Mouse (Mus musculus) brain, adult 2 months (tissue): ENCODE measurements around the gene Rpa1.
"Not testable (repeated sequence)": the region's sequence is repeated elsewhere in the genome, so short reads cannot be mapped to it uniquely, and the experiment has no call there.

Experiments used
- DNase-seq: peaks from one replicate; pipeline ENCODE4 v3.0.0; 2011; ENCODE audit warnings: low read depth, low spot score

Rpa1 gene

DNA sequence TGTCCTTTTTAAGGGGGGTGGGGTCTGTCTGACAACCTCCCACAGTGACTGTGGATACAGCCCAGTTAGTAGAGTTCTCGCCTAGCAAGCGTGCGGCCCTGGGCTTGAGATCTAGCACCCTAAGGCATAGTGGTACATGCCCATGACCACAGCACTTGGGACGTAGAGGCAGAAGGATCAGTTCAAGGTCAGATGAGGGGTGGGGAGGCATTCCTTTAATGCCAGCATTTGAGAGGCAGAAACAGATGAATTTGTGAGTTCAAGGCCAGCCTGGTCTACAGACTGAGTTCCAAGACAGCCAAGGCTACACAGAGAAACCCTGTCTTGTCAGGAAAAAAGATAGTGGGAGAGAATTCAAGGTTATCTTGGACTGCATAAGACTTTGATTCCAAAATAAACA is 61.3 kb downstream of the Rpa1 start:
- DNase-seq = no peak

DNA sequence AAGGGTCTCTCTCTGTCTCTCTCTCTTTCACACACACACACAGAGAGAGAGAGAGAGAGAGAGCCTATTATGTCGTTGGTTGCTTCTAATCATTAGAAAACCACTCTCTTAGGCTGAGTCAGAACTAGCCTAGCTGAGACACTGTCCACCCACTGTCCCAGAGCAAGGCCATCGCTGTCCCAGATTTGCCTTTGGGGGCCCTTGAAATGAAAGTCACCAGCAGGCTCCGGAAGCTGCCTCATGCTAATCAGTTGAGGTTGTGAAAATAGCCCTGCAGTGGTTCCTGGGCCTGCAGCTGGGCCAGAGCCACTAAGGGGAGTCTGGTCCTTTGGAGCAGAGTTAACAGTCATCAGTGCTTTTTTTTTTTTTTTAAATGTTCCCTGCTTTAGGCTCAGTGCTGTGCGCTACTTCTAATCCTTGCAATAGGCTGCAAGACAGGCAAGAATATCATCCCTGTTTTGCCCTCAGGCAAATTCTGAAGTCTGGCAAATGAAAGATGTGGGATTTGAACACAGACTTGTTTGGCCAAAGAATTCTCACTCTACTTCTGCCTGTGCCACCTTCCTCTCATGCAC is 62.1 kb downstream of the Rpa1 start:
- DNase-seq = no peak

DNA sequence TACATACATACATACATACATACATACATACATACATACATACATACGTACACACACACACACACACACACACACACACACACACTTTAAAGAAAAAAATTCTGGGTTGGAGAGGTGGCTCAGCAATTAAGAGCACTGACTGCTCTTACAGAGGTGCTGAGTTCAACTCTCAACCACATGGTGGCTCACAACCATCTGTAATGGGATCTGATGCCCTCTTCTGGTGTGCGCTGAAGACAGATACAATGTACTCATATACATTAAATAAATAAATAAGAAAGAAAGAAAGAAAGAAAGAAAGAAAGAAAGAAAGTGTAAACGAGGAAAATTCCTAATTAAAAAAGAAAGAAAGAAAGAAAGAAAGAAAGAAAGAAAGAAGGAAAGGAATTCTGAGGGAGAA is 64.3 kb downstream of the Rpa1 start:
- DNase-seq = not testable (repeated sequence)

DNA sequence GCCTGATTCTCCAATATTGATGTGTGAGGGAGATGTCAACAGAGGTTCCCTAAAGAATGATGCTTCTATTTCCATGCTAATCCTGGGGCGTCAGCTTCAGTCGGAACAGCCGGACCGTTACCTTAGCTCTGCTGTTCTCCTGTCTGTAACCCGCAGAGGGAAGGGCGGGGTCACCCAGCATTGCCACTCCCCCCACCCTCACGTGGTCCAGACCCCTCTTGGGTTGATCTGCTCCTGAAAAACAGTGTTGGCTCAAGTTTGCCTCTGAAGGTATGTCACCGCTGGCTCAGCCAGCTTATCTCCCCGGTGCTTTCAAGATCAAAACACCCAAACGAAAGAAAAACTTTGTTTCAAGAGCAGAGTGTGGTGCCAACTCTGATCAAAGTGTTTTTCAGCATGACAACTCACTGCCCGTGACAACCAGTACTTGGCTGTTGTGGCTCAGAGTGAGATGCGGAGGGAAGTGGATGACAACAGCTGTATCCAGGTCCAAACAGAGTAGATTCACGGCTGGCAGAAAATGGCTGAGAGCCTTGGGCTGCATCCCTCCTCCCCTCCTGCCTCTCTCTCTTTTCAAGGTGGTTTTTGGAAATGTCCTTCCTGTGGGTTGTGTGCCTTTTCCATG is 65.5 kb downstream of the Rpa1 start:
- DNase-seq = no peak

DNA sequence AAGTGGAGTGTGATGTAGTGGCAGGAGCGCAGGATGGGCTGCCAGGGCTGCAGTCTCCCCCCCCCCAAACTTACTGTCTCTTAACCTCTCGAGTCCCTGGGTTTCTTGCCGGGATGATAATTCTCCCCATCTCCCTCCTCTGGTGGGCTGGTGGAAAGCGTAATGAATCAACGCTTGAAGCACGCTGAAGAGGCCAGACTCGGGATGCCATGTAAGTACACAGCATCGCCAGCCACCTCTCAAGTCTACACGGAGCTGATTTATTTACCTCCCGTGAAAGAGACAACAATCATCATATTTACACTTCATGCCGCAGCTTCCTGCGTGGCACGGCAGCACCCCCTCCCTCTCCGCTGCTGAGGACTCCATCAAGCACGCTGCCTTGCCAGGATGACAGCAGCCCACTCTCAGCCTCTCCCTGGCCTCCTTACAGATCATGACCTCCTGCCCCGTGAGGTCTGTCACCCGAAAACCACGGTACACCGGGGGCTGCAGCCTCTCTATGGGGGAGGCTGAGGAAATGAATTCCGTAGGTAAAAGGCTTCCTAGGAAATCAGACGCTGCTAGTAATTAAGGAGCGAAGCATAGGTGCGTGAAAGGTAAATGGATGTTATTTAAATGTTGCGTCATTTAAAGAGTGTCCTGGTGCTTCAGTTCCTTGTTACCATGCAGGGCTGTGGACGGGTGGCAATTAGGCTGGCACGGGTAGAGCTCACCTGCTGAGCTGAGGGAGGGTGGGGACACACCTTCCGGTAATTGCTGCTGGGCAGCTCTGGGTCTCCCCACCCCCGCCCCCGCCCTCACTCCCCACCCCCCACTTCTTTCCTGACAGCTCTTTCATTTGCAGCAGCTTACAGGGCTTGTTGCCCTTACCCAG is 66.5 kb downstream of the Rpa1 start:
- DNase-seq = no peak

DNA sequence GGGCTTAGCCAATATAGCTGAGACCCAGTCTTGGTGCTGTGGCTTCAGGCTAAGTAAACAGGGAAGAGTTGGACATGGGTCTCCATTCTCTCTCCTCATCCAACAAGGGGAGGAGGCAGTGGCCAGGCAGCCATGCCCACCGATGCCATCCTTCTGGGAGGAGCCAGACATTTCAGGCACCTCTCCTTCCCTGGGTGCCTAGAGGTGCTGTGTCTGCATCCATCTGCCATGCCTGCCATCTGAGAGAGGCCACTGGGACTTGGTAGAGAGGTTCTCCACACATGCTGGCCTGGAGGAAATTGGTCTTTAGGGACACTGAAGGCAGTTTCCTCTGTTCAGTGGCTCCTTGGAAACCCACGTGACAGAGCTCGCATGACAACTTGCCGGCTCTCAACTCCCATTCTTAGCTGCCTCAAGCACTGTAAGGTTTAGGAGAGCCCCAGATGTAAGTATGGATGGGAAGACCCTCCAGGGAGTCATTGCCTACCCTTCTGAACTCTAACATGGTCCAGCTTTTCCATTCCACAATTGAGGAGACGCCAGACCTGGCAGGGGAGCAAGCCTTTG is 67.6 kb downstream of the Rpa1 start:
- DNase-seq = no peak

DNA sequence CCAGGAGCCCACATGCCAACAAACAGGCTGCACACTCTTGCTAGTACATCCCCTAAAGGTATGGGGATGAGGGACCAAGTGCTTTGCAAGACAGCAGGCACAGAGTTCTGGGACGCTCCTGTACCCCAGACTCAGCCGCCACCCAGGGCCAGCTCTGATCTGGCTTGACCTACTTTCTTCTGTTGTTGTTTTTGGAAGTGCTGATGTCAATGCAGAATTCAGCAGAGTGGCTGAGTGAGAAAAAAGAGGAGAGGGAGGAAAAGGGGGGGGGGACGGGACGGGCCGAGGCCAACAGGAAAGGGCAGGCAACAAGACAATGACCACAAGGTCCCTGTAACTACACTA is 68.1 kb downstream of the Rpa1 start:
- peak; percentile 50 for DNase-seq

DNA sequence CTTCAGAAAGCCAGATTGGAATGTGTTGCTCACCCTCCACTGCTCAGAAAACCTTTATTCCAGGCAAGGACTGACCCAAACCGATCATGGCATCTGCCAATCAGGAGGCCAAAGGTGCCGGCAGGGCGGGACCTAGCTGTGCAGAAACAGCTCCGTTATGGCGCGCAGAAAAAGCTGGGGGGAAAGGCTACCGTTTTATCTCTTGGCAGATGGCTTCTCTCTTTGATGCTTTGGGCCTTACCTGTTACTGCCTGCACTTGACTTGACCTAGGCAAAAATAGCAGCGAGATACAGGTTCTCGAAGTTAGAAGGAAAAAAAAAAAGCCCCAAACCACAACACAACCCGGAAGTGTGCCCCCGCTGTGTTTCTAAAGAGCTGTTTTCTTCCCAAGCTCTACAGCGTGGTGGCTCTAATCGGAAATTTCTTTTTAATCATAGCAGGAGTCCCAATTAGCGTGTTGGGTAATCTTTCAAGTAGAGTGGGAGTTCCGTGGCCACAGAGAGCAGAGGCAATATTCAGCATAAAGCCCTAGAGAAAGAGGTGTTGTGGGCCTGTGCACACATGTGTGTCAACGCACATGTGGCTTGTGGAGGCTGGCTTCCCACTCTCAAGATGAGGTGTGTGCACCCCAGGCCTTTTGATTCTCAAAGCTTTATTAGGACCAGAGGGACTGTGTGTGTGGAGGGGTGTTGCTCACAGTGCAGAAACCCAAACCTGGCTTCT is 68.6 kb downstream of the Rpa1 start:
- DNase-seq = peak; percentile 45

DNA sequence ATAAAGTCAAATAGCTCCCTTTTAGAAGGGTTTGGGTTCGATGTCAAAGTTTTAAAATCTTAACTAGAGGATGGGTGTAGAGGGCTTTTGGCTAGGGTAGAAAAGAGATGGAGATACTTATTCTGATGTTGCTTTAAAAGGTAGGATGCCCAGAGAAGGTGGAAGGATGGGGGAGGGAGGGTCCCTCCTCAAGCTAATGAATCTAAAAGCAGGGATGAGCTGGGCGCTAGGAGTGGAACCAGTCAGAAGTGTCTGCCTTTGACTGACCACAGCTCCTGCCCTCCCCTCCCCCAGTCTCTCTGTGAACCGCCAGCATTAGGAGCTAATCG is 69.1 kb downstream of the Rpa1 start:
- no peak for DNase-seq

DNA sequence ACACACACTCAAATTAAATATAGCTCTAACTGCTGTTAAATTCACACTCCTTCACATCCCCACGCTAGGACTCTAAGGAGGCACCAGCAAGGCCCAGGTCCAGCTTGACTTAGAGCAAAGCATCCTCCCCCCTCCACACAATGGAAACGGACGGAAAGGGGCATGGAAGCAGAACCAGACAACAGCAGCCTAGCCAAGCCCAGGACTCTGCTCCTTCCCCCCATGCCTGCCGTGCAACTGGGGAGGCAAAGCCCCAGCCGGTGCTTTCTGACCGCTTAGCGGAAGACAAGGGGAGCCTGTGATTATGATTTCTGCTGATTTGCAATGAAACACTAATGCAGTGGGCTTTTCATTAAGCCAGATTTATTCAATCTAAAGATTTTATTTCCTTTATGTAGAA is 70.0 kb downstream of the Rpa1 start:
- DNase-seq = no peak

DNA sequence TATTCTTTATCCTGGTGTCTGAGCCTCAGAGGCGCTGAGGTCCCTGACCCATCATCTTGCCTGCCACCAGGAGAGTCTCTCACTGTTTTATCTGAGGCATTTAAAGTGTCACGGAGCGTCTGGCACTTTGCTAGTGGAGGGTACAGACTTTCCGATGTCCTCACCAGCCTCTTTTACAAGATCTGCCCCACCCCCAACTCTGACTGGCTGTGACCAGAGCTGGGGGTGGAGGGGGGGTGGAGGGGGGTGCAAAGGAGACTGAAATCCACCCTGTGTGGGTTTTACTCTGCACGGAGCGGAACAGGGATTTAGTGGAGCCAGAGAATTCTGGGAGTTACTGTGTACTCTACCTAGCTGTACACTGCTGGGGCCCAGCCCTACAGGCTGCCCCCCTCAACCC is 73.1 kb downstream of the Rpa1 start:
- DNase-seq = no peak

DNA sequence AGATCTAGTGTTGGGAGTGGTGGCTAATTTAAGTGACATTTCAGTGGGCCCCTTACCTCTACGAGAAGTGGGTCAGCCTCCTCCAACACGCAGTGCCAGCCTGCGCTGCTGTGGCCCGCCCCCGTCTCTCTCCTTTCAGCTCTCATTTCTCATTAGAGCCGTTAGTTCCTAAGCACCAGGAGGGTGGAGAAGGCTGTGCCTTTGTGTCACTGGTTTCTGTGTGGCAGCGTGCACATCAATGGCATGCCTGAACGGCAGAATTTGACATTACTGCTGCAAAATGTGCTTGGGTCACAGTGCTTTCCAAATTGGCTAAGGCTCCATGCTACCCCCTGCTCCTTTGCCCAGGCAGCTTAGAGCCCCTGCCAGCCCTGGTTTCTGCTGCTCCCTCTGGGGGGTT is 74.7 kb downstream of the Rpa1 start:
- DNase-seq = peak; percentile 69

DNA sequence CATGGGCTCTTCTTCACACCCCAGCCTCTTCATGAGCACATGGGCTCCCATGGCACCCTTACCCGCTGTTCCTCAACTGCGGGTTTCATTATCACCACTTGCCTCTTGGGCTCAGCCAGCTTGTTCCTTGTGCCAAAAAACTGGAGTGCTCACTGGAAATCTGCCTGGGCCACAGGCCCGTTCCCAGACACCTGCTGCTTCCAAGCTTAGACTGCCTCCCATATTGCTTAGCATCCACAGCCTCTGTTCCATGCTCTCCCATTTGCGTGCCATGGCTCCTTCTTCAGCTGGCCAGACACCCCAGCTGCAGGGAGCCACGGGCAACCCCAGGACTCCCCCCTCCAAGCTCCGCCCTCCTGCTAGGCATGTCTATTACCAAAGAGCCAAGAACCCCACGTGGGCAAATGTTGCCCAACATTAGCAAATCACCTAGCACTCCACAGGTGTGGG is 77.1 kb downstream of the Rpa1 start:
- peak; percentile 91 for DNase-seq

DNA sequence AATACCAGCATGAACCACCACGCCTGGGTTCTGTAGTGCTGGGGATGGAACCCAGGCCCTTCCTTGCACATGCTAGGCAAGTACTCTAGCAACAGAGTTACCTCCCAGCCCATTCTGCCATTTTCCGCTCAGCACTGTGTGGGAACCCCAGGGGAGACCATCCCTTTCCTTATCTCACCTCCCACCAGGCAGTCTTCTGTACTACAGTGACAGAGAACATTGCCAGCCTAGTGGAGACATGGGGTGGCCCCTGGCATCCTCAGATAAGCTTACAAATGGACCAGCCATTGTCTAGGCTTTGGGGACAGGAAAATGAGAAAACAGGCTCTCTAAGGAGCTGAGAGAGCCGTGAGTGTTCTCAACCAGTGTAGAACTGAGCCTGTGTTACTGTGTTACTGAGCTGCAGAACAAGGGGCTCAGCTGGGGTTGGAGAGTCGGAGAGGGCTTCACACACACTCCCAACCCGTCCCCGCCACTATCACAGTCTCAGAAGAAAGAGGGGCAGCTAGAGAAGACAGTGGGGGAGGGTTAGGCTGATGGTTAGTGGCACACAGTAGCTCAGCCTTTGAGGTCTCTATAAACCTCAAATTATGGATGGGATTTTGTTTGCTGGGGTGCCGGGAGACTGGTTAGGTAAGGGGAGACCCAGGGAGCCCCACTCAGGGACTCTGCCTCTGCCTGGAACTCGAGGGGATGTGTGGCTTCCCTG is 77.7 kb downstream of the Rpa1 start:
- no peak for DNase-seq

DNA sequence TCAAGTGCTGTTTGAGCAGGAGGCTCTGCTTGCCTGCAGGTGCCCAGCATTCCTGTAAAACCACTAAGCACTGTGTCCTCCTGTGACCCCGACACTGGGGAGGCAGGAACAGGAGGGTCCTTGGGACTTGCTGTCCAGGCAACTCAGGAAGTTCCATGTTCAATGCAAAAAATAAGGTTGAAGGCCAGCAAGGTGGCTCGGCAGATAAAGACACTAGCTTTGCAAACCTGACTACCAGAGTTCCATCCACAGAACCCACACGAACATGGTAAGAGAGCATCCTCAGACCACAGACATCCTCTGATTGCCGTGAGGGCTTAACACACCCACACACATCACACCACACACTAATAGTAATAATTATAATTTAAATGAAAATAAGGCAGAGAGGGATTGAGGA is 78.9 kb downstream of the Rpa1 start:
- no peak for DNase-seq

DNA sequence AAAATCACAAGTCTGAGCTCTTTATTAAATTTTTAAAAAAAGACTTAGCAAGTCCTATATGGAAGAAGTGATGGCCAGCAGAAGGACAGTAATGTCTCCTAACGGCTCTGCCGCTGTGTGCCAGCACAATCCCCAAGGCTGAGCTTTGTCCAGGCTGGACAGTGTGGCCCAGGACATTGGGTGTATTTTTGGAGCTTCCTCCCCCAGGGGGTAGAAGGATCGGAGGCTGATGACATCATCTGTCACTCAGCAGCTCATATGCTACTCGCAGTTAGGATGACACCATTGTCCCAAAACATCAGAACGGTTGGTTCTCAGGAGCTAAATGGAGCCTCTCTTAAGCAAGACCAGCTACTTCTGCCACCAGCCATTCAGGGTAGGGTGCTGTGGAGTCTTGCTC is 79.6 kb downstream of the Rpa1 start:
- DNase-seq = peak; percentile 79

DNA sequence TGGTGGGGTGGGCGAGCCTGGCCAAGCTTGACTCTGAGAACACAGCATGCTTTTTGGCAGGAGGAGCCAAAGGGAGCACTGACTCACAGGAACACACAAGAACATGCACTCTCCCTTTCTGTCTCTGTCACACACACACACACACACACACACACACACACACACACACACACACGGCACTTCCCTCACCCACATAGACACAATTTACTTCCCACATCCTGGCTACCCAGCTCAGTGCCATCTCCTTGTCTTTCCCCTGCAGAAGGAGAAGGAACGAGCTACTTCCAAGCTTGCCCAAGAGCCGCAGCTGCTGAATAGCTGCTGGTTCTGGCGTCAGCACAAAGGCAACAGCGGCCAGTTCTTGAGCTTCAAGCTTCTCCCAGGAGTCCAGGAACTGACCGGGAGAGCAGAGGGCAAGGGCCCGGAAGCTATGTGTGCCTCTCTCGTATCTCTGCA is 80.3 kb downstream of the Rpa1 start:
- DNase-seq = peak; percentile 87

DNA sequence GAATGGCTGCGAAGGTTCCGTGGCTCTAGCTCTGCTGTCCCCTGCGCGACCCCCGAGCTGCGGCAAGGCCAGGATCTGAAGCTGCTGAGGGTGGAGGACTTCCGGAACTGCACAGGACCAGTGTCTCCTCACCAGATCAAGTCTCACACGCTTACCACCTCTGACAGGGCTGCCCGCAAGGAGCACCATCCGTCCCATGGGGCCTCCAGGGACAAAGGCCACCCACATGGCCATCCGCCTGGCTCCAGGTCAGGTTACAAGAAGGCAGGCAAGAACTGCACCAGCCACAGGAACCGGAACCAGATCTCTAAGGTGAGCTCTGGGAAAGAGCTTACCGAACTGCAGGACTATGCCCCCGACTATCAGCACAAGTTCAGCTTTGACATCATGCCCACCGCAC is 82.6 kb downstream of the Rpa1 start:
- no peak for DNase-seq

DNA sequence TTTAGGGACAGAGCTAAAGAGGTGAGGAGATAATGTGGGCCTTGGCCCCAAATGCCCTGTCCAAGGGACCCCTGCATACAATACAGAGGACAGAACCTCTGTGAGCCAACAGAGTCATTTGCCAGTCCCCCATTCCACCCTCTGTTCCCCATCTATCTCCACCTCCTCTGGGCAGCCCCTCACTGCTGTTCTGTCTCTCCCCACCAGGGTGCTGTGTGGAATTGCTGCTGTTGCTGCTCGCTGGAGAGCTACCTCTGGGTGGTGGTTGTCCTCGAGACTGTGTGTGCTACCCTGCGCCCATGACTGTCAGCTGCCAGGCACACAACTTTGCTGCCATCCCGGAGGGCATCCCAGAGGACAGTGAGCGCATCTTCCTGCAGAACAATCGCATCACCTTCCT is 83.6 kb downstream of the Rpa1 start:
- no peak for DNase-seq

DNA sequence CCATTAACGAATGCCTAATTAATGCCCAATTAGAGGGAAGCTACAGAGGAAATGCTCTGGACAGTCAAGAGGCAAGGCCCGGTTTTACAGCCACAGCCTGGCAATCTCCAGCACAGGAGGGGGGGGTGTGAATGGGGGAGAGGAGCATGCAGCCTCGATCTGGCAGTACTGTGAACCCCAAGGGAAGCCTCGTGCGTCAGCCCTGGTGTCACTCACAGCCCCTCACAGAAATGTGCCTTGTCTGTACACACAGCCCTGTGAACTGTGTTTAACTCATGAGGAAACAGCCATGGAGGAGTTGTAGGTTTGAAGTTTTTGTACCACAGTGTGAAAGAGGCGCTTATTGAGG is 84.2 kb downstream of the Rpa1 start:
- DNase-seq = no peak

DNA sequence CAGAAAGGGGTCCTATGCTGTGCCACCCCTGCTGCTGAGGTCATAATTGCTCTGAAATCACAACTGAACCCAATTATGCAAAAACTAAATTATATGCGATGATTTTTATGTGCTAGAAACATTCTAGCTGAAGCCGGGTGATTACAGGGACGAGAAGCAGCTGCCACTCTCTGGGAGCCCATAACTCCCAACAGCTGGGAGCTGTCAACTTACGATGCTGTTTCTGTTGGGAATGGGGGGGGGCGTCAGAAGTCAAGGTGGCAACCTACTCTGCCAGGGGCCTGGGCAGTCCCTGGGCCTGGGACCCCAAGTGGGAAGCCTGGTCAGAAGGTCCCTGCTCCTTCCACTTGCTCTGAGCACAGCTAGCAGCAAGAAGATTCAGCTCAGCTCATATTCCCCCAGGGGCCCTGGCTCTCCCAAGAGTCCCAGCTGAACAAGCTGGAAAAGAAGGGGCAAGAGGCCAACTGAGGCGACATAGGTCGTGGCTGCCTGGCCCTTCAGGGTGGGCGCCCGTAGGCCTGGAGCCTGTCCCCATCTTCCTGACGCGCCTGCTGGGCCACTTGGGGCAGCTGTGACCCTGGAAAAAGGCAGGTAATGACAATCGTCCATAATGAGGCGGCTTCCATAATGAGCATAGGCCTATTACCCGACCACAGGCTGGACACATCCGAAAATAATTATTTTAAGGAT is 84.7 kb downstream of the Rpa1 start:
- DNase-seq = no peak
